Comparison of ENCODE assay signal across 10 mouse cellular contexts in genomic region chr13:97487746-97488473, GRCm38 (mm10).
DNase-seq lines count a peak whose midpoint lies in the region; ATAC-seq and TF ChIP-seq lines count a peak whose summit lies in the region.
"Had no signal": no experiment of that assay in that cellular context is flagged by ENCODE, and none has a peak within 500 bp of the region (broad histone marks: within the 10 kb centered on the region; RNA-seq: fewer than 3 reads in every experiment).

No protein-coding gene starts in this region.

- no peak overlapping the region; the same call in 1 of the 2 replicates for H3K9ac ChIP-seq in kidney, embryonic 16.5 days (replicated peaks; ENCODE audit: low read length)
- H3K9ac ChIP-seq in ES-E14 (ENCODE audit: insufficient read depth, low read depth, low read length, poor library complexity, severe bottlenecking): peak overlapping the region; percentile 79
- no peak overlapping the region for H3K9ac ChIP-seq in limb, embryonic 13.5 days

- no peaks in the 10 kb centered on the region for H3K27me3 ChIP-seq in kidney, embryonic 16.5 days (ENCODE audit: insufficient read depth, low read length)
- H3K27me3 ChIP-seq in limb, embryonic 13.5 days: peaks cover 20% of the 10 kb centered on the region

- peak overlapping the region; percentile 30 for H3K4me2 ChIP-seq in kidney, embryonic 16.5 days (replicated peaks; ENCODE audit: low read depth, low read length)
- peak overlapping the region; percentile 51 for H3K4me2 ChIP-seq in limb, embryonic 13.5 days (replicated peaks)

- no peak for DNase-seq in kidney, postnatal 10 days
- DNase-seq in ES-E14 (ENCODE audit: low read depth, low spot score): no peak
- DNase-seq in brain, adult 2 months (ENCODE audit: low read depth, low spot score): peak; percentile 52
- no peak for DNase-seq in natural killer cell, adult 2 months (ENCODE audit: low spot score in 2 of 2)
- no peak for DNase-seq in urinary bladder, adult 2 months (ENCODE audit: low spot score)
- DNase-seq: lung, adult 18-20 months; thymus, postnatal 4 days had no signal

- peaks cover 25% of the 10 kb centered on the region; the same call in 1 of the 2 replicates for H3K4me1 ChIP-seq in kidney, embryonic 16.5 days (ENCODE audit: insufficient read depth, low read length)
- peaks cover 3 to 7% of the 10 kb centered on the region in 2 experiments; a peak in 1 of 4 replicates for H3K4me1 ChIP-seq in ES-E14 (ENCODE audit: control insufficient read depth in 2 of 2, insufficient read depth in 2 of 2, low read length in 2 of 2, poor library complexity in 1 of 2)
- H3K4me1 ChIP-seq in limb, embryonic 13.5 days: peaks cover 46% of the 10 kb centered on the region

- H3K9me3 ChIP-seq in kidney, embryonic 16.5 days (ENCODE audit: low read length): no peaks in the 10 kb centered on the region
- no peaks in the 10 kb centered on the region for H3K9me3 ChIP-seq in ES-E14 (ENCODE audit: control insufficient read depth, insufficient read depth, low read depth, low read length)
- H3K9me3 ChIP-seq in limb, embryonic 13.5 days: no peaks in the 10 kb centered on the region

- ATAC-seq in kidney, embryonic 16.5 days (ENCODE audit: low FRiP score, low TSS enrichment): peak; percentile 47; the same call in 1 of the 2 replicates
- ATAC-seq in limb, embryonic 13.5 days (ENCODE audit: low FRiP score, low read depth): peak; percentile 54; the same call in 1 of the 2 replicates

- WGBS in kidney, embryonic 16.5 days: 16% methylated on average over 9 of the region's 9 CpGs
- WGBS in limb, embryonic 13.5 days: 17% methylated on average over 9 of the region's 9 CpGs

- no peak overlapping the region for H3K27ac ChIP-seq in kidney, embryonic 16.5 days (ENCODE audit: low read length)
- peak overlapping the region; percentile 70 for H3K27ac ChIP-seq in ES-E14 (ENCODE audit: insufficient read depth, low read depth, low read length, poor library complexity, severe bottlenecking)
- H3K27ac ChIP-seq in limb, embryonic 13.5 days: no peak overlapping the region

- H3K4me3 ChIP-seq in kidney, embryonic 16.5 days (ENCODE audit: low read length): no peak overlapping the region
- H3K4me3 ChIP-seq in ES-E14 (ENCODE audit: insufficient read depth in 1 of 2, low read depth in 1 of 2, low read length in 2 of 2, poor library complexity in 1 of 2, severe bottlenecking in 1 of 2): peak overlapping the region; percentile 8 to 49
- peak overlapping the region; percentile 5; the same call in 1 of the 2 replicates for H3K4me3 ChIP-seq in limb, embryonic 13.5 days
- H3K4me3 ChIP-seq: myocyte had no signal

- no peaks in the 10 kb centered on the region for H3K36me3 ChIP-seq in kidney, embryonic 16.5 days (ENCODE audit: insufficient read depth, low read length)
- H3K36me3 ChIP-seq in ES-E14 (ENCODE audit: control insufficient read depth, insufficient read depth, low read length, poor library complexity, severe bottlenecking): peaks cover 67% of the 10 kb centered on the region
- H3K36me3 ChIP-seq in limb, embryonic 13.5 days: no peaks in the 10 kb centered on the region

- in situ Hi-C loops in ES-E14 (cut with MboI; ENCODE audit: low sequenced_read_pairs in 2 of 2, unreplicated experiment in 2 of 2): loop anchor here in 1 of 2 experiments (25.0 kb wide), 1 partner anchor 251 kb away; the partner anchor contains the start of gene Enc1

TF ChIP-seq in ES-E14, 5 proteins besides CTCF, POLR2A, EP300 and RAD21:
- TF ChIP-seq ZC3H11A (IDR thresholded peaks at IDR 0.05; ENCODE audit: borderline replicate concordance, low read depth, low read length) (no peak), CHD2 (IDR thresholded peaks at IDR 0.05; ENCODE audit: low read depth, low read length) (no peak), MAFK (IDR thresholded peaks at IDR 0.05; ENCODE audit: insufficient read depth, low read depth, low read length) (no peak)
